Mouse (Mus musculus): Measurements from ENCODE around the gene Rapgef3.

The Rapgef3 gene

DNA sequence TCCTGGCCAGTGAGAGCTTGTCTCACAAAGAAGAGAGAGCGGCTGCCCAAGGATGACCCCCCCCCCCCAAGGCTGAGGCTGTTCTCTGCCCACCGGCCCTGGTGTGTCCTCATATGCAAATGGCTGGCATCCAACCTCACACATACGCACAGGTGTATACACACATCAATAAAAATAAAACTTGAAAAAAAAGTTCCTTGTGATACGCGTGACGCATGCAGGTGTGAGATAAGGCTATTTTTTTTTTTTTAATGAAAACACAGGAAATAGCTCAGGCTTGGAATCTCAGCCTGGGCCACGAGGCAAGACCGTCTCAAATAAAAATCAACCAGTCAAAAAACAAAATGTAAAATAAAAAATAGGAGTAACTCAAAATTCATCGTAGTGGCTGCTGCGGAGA lies 21.5 kb downstream of the Rapgef3 start:
- DNase-seq (ENCODE audit: low spot score), result no peak

DNA sequence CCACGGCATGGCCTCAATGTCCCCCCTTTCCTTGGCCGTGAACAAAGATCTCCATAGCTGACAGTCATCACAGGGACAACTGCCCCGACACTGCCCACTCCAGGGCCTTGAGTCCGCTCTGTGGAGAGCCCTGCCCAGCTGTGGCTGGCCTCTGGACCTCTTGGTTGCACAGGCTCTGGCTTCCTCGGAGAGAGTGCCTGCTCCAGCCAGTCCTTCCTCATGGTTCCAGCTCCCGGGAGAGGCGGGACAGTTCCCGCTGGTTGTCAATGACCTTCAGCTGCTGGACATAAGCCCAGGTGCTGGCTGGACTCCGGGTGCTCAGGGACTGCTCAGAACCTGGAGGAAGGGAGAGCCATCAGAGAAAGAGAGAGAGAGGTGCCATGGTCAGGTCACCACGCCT lies 22.4 kb downstream of the Rapgef3 start:
- no peak for DNase-seq (ENCODE audit: low spot score)

DNA sequence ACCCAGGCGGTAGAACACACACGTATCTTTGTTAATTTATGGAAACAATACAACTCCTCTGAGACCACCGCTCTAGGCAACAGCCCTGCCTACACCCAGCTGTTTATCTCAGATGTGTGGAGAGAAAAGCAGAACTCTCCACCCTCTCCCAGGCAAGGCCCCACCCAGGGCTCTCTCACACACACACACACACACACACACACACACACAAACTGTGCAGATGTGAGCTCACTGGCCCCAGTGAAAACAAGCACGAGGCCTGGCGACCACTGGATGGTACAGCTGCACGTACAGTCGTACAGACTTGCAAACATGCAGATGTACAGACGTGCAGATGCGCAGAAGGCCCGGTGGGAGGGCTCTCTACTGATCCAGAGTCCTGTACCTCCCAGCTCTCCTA lies 22.8 kb downstream of the Rapgef3 start:
- no peak for DNase-seq (ENCODE audit: low spot score)

DNA sequence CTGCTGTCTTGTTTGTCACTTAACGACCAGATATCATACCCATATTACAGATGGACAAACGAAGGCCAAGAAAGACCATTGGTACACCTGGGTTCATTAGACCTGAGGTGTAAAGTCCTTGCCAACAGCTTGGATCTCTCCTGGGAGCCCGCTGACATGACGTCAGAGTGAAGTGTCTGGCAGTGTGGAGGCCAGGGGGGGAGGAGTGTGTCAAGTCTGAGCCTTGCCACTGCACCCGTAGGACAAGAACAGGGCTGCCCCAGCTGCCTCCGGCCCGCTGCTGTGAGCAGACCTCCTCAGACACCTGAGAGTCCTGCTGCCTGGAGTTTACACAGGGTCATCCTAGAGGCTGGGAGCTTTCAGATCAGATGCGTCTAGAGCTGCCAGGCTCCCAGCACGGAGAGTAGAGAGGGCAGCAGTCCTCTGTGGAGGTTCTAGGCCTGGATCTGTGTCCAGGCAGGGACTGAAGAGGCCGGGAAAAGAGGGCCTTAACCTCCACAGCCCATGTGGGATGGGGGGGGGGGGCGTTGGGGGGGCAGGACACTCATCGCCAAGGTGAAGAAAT lies 23.7 kb downstream of the Rapgef3 start:
- DNase-seq (ENCODE audit: low spot score), result no peak

DNA sequence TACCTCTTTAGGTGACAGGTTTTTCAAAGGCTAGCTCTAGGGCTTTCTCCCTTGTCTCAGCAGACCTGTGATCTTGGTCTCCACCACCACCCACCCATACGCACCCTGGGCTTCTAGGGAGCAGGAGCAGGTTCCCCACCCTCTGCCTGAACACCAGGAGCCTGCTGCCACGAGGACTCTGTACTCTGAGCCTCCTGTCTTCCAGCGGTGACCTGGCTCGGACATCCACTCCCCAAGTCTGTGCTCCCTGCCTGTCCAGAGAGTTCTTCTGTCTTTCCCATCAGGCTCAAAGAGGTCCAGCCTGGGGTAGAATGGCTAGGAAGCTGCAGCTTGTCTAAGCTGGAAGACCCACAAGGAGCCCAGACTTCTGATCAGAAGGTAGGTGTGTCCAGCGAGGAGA lies 24.6 kb downstream of the Rapgef3 start:
- no peak for DNase-seq (ENCODE audit: low spot score)

DNA sequence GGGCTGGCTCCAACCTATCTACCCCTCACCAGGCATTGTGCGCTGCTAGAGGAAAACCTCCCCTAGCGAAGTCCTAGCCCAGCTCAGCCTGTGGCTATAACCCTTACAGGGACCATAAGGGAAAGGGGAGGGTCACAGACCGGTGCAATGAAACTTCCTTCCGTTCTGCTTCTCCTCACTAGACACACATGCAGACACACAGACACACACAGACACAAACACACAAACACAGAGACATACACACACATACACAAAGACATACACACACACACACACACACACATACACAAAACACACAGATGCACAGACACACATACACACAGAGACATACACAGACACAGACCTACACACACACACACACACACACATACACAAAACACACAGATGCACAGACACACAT lies 25.2 kb downstream of the Rapgef3 start:
- no peak for DNase-seq (ENCODE audit: low spot score)

DNA sequence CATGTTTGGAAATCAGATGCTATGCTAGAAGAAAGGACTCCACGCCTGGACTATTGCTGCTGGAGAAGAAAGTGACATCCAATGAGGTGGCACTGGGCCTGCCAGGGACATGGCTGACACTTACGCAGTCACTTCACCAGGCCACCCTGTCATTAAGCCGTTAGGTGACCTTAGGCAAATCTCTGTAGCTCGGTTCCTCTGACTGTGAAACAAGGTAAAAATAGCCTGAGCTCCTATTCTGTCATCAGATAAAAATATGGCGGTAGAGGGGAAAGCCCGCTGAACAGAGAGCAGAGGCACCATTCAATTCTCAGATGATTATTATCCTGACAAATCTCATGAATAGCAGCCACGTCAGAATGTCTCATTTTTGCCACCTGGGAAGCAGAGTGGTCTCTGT lies 25.7 kb downstream of the Rapgef3 start:
- DNase-seq (ENCODE audit: low spot score), result no peak

DNA sequence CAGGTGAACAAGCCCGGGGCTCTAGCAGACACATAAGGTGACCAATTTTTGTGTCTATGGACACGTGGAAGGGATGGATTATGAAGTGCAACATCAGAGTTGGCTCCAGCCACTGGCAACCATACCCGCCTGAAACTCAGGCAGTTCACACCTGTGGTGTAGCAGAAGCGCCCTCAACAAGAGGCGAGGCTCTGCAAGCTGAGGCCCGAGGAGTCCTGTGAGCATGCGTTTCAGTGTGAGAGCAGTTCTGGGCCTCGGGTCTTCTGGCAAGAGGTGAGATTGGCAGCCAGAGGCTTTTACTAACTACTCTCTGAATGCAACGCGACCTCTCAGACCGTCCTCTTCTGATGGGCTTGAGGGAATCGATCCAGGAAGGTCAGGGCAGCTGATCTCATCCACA lies 26.1 kb downstream of the Rapgef3 start:
- no peak for DNase-seq (ENCODE audit: low spot score)

DNA sequence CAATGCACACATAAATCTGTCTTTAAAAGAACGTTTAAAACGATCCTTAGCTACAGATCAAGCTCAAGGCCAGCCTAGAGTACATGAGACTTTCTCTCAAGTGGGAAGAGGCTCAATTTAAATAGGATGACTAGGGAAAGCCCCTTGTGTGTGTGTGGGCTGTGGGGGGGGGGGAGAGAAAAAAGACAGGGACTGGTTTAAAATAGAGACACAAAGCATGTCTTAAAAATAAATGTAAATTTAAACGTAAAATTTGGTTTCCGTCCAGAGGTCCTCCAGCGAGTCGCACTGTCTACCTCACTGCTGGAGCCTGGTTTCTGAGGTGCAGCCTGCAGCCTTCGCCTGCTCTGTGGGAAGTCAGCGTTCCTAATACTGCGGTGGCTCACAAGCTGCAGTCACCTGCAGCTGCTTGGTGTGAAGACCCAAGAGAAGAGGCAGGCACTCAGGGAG lies 27.5 kb downstream of the Rapgef3 start:
- no peak for DNase-seq (ENCODE audit: low spot score)

DNA sequence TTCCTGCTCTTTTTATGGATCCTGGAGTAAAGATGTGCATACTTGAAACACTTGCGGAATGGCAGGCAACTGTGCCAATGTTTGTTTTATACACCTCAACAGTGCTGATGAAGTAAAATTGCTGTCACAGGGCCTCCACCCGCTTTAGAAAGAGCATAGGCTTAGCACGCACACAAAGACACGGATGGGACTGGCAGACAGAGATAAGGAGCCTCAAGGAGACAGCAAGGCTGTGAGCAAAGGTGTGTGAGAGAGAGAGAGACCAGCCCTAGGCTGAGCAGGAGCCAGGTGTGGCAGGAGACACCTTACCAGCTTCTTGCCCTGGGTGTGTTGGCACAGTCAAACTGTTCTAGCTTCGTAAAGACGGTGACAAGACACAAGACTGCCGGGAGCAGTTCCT lies 28.8 kb downstream of the Rapgef3 start:
- DNase-seq (ENCODE audit: low spot score), result no peak

DNA sequence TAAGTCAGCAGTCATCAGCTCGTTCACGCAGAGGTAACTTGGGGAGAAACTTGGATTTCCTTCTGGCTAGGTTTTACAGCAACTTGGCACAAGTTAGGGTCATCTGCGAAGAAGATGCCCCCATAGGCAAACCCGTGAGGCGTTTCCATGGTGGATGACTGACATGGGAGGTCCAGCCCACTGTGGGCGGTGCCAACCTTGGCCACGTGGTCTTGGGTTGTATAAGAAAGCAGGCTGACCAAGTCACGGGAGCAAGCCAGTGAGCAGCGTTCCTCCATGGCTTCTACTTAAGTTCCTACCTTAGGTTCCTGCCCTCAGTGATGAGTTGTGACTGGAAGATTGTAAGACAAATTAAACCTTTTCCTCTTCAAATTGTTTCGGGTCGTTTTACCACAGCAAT lies 35.8 kb downstream of the Rapgef3 start:
- DNase-seq (ENCODE audit: low spot score), result no peak

DNA sequence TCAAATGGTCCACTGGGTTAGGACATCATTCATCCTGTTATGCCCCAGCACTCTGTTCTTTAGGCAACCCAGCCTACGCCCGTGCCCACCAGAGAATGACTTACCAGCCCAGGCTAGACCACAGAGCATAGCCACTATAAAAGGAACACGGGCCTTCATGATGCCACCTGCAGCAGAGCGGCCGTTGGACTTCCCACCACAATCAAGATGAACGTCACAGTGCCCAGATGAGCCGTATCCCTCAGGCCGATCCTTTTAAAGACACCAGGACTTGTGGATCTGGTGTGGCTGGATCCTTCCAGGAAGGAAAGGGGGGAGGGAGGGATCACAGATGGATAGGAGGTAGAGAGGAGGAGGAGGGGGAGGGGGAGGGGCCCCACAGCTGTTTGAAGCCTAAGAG lies 36.7 kb downstream of the Rapgef3 start, which contains the start of gene Endou:
Gene Endou (minus strand): TSS at position 229 of the 400 bp plus-strand sequence.
- no peak for DNase-seq (ENCODE audit: low spot score)

DNA sequence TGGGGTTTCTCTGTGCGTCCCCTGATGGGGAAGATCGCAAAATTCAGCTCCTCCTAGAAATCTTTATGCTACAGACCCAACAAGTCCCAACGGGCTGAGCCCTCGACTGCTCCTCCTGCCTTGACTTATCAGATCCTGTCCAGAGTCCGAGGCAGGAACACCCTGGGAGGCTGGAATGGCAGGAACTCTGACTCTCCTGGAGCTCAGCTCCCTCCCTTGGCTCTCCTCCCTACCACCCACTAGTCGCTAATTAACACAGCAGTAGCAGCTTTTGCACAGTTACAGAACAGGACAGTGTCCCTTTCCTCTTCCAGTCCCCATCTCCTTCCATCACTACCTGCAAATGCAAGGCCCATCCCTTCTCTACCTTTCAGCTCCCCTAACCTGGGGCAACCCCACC lies 37.4 kb downstream of the Rapgef3 start:
- DNase-seq (ENCODE audit: low spot score), result no peak

DNA sequence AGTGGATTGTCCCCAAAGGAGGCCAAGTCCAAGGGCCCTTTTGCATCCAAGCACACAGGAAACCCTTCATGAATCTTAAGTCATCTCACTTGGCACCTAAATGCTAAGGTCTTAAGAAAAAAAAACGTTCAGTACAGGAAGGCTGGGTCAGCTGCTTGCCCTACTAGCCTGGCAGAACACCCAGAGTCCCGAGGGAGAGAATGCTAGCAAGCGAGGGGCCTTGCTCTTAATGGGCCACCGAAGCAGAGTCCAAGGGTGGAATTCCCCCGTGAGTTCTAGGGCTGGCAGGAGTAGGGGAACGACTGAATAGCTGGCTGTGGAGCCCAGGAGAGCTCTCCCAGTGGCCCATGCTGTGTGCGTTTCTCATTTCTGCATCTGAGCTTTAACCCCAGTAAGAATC lies 39.0 kb downstream of the Rapgef3 start:
- no peak for DNase-seq (ENCODE audit: low spot score)

DNA sequence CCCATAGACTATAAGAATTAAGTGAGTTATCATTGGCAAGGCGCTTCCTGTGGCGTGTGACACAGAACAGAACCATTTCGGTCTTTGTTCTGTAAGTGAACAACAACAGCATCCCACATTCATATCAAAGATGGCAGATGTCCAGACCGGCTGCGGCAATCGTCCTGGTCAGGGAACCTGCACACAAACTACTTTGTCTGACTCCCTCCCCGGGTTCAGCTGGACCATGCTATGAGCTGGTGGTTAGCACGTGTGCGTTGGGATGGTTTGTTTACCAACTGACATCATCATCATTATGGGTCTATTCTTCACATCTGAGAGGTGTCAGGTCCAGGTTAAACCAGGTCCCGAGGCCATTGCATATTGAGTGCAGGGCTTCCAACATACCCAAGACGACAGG lies 39.4 kb downstream of the Rapgef3 start:
- no peak for DNase-seq (ENCODE audit: low spot score)

DNA sequence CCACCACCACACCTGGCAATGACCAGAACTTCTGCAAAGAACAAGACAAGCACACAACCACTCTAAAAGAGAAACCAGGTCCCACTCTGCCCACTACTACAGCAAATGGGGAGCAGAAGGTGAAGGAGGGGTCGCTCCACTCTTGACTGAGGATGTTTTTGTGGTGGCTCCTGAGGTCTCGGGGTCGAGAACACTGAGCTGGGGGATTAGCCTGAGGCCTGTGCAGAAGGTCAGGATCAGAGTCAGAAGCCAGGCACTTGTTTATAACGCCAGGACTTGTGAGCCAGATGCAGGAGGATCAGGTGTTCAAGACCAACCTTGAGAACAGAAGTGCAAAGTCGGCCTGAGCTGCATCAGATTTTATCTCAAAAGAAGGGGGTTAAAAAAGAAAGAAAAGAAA lies 40.3 kb downstream of the Rapgef3 start:
- no peak for DNase-seq (ENCODE audit: low spot score)

DNA sequence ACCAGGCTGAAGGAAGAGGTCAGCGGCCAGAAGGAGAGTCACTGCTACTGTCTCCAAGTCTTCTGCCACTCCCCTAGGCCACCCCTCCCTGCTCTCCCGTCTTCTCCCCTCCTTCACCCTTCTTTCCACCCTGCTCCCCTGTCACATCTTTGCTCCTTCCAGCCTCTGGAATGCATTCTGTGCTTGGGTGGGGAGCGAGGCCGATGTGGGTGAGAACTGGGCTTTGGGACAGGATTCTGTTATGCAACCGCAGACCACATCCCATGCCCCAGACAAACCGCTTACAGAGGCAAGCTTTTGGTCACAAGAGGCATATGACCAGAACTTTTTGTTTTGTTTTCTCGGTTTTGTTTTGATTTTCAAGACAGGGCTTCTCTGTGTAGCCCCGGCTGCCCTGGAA lies 40.7 kb downstream of the Rapgef3 start:
- no peak for DNase-seq (ENCODE audit: low spot score)

DNA sequence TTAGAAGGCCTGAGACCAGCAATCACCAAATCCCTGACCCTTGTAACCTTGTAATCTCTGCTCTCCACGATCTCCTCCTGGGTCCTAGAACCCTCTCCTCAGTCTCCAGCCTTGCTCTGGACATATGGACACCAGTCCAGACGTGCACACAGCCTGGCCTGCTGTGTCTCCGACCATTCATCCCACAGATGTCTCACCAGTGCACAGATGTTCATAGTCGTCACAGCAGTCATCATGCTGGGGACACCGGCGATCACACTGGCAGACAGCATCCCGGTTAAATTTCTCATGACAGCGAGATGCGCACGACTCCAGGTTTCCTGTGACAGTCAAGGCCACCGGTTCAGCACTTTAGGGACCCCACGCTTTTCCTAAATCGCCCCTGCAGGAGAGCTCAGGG lies 41.5 kb downstream of the Rapgef3 start:
- no peak for DNase-seq (ENCODE audit: low spot score)

DNA sequence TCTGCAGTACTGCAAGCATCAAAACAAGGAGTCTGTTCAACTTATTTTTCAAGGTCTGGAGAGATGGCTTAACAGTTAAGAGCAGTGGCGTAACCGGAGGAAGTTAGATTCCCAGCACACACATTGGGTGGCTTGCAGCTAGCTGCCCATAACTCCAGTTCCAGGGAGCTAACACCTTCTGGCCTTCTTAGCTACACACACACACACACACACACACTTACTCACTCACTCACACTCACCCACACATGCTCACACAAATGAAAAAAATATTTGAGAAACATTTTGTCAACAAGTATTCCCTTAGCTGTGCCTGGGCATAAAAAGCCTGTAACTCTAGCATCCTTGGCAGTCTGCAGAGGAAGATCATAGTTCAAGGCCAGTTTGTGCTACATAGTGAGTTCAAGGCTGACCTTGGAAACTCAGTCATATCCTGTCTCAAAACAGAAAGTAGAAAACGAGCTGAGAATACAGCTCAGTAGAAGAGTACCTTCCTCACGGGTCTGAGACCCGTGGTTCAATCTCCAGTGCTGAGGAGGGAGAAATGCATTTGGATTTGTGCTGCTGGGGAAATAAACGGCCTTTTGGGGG lies 42.5 kb downstream of the Rapgef3 start:
- DNase-seq (ENCODE audit: low spot score), result no peak

DNA sequence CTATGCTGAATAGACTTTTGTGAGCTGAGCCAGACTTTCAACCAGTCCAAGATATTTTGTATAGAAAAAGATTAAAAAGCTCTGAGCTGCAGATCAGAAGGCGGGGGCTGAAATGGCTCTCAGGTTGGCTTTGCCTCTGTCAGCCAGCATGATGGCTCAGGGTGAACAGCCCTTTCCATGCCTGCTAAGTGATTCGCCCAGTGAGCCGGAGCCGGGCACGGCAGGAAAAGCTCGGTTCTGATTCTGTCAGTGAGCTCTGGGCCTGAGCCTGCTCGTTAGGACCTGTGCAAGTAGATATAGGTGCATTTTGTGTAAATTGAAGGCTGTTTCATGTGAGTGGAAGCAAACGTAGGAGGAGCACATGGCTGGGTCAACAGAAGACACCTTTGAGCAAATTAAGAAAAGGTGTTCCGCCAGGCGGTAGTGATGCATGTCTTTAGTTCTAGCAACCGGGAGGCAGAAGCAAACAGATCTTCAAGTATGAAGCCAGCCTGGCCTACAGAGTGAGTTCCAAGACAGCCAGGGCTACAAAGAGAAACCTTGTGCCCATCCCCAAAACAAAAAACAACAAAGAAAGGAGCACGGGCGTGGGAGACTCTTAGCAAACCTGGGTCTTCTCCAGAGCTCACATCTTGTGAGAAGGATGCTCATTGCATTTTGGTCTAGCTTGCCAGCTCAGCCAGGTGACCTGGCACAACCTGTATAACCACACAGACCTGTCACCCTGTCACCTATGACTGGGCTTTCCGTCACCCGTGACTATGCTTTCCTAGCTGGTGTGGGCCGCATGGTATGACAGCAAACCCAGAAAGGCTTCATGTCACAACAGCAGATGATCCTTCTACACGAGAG lies 43.2 kb downstream of the Rapgef3 start:
- DNase-seq (ENCODE audit: low spot score), result no peak

DNA sequence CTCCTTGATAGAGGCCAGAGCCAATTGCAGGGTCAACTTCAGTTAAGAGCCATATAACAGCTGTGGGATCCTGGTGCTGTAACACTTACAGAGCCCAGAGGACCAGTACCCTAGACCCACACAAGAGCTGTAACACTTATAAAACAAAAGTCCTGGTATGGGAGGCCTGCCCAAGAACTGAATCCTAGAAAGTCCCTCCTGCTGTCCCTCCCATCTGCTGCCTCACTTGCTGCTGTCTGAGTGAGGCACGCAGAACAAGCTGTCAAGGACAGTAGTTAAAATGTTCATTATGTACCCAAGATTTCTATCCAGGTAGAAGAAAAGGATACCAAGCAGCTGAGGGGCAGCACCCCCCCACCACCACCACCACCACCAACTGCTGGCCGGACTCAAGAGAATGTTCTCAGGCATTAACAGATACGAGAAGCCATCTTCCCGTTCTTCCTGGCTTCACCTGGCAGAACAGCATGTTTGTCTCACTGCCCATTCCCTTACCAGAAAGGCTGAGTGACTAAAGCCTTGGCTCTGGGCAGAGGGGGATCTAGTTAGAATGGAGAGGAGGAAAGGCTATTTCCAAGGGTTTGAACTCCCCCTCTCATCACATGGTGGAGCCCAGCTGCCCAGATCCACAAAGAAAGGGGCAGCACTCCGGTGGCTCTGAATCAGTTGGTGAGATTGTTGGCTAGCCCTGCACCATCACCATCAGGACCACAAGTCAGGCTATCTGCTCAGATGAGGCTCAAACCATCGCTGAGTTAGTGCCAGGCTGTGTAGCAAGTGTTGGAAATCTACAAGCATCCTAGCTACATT lies 44.0 kb downstream of the Rapgef3 start:
- no peak for DNase-seq (ENCODE audit: low spot score)

DNA sequence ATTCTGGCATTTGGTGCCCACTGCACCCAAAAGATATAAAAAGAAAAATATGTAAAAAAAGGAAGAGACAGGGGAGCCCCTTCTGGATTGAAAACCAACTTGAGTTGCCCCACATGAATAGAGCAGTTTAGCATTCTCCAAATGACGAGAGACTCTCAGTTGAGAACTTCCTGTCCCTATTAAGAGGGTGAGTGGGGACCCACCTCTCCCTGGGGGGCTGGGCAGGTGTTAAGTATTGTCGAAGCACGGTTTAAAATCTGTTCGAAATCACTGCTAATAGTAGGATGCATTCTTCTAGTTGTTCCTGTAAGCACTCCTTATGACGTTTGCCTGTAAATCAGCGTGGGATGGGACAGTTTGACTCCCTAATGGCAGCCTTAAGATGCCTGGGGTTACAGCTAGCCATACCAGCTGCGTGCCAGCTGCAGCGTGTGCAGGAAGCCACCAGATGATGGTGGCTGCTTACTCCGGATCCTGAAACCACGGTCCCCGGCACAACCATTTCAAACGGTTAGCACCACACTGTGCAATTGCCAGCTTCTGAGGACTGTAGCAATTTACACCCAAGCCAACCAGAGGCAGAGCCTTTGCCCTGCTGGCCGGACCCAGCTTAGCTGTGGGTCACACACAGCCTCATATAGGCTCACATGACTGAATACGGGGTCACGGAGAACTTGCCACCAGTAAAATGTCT lies 46.6 kb downstream of the Rapgef3 start:
- DNase-seq (ENCODE audit: low spot score), result no peak
